Mouse (Mus musculus) forebrain, embryonic 14.5 days (tissue): ENCODE results near the gene Fchsd2. TPM values are rescaled to one million over a fixed set of nuclear protein-coding genes. Genes with fewer than 3 reads are reported as not detected.
A peak's percentile ranks its signal among the peaks of the same experiment; 100 is the strongest.

ENCODE experiments used
- ATAC-seq: fragments of 200-750 bp; cut with Nextera tagmentation; 2 replicates; pipeline ENCODE4 v1.8.0; 2017; ENCODE audit warnings: mild to moderate bottlenecking, moderate library complexity
- DNase-seq: peaks from one replicate; pipeline ENCODE4 v3.0.0-alpha.2; 2015; ENCODE audit warnings: low spot score
- H3K27ac ChIP-seq: fragments of 300-500 bp; sonication (generic); 2 replicates; pipeline ENCODE4 v1.5.1; 2014; ENCODE audit warnings: low read depth, mild to moderate bottlenecking, control low read depth, low read length, moderate library complexity
- H3K27me3 ChIP-seq: fragments of 300-500 bp; sonication (generic); replicated peaks from 2 replicates; pipeline ENCODE4 v1.6.1; 2014; ENCODE audit warnings: low read length, control low read depth, mixed read lengths; ENCODE audit not compliant: control insufficient read depth, insufficient read depth
- H3K36me3 ChIP-seq: fragments of 300-500 bp; sonication (generic); 2 replicates; pipeline ENCODE4 v1.6.1; 2014; ENCODE audit warnings: low read length, control low read depth; ENCODE audit not compliant: control insufficient read depth, insufficient read depth
- H3K4me1 ChIP-seq: fragments of 300-500 bp; sonication (generic); 2 replicates; pipeline ENCODE4 v1.6.1; 2014; ENCODE audit warnings: antibody characterized with exemption, low read length, control low read depth; ENCODE audit not compliant: control insufficient read depth, insufficient read depth
- H3K4me2 ChIP-seq: fragments of 300-500 bp; sonication (generic); 2 replicates; pipeline ENCODE4 v1.6.1; 2014; ENCODE audit warnings: mild to moderate bottlenecking, control low read depth, low read length
- H3K4me3 ChIP-seq: fragments of 300-500 bp; sonication (generic); 2 replicates; pipeline ENCODE4 v1.5.1; 2014; ENCODE audit warnings: low read depth, low read length, control low read depth
- H3K9ac ChIP-seq: fragments of 300-500 bp; sonication (generic); 2 replicates; pipeline ENCODE4 v1.6.1; 2014; ENCODE audit warnings: mild to moderate bottlenecking, low read length, control low read depth, moderate library complexity
- H3K9me3 ChIP-seq: fragments of 300-500 bp; sonication (generic); replicated peaks from 2 replicates; pipeline ENCODE4 v1.6.1; 2016; ENCODE audit warnings: low read length, control low read depth, mixed read lengths; ENCODE audit not compliant: control insufficient read depth
- WGBS: fragments of 180-500 bp; shearing (Covaris S2); extraction: QIAGEN DNeasy Blood & Tissue Kit; methylation state at CpG from one replicate; pipeline ENCODE4 v1.1.7; 2014; 5-methylcytosine and 5-hydroxymethylcytosine counted together
- polyA plus RNA-seq: library from polyadenylated mRNA; unstranded; fragments of >200 nt; fragmentation: Nextera tagmentation; extraction: Ambion mirVana; gene quantifications from 2 replicates; pipeline ENCODE4 v1.2.1, GENCODE M21; 2014

Gene Fchsd2
- polyA plus RNA-seq, 1 experiment from 2014 or later, result 27.9 TPM

DNA sequence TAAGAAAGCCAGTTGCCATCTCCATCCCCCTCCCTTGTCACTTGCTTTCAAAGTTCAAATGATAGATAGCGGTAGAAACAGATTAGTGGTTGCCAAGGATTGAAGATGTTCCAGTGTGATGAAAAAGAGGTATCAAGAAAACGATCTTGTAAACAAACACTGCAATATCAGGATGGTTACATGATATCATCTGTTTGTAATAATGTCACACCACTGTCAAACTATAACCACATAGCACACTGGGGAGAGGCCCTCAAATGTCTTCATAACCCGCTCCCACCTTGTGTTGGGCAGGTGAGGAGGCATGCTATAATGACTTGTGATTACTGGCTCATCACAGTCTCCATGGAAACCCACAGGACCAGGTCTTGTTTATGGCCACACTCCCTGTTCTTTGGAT is 205.7 kb downstream of the Fchsd2 start:
- no peak overlapping the region for H3K9ac ChIP-seq
- no peak for DNase-seq
- 85% methylated on average over 3 of the region's 3 CpGs for WGBS
- H3K4me2 ChIP-seq, result no peak overlapping the region
- no peak overlapping the region for H3K4me3 ChIP-seq
- H3K9me3 ChIP-seq, result no peaks in the 10 kb centered on the region
- no peaks in the 10 kb centered on the region for H3K36me3 ChIP-seq
- peaks cover 4% of the 10 kb centered on the region; the same call in 1 of the 2 replicates for H3K27me3 ChIP-seq
- H3K27ac ChIP-seq, result no peak overlapping the region
- H3K4me1 ChIP-seq, result peaks cover 10% of the 10 kb centered on the region
- ATAC-seq, result no peak

DNA sequence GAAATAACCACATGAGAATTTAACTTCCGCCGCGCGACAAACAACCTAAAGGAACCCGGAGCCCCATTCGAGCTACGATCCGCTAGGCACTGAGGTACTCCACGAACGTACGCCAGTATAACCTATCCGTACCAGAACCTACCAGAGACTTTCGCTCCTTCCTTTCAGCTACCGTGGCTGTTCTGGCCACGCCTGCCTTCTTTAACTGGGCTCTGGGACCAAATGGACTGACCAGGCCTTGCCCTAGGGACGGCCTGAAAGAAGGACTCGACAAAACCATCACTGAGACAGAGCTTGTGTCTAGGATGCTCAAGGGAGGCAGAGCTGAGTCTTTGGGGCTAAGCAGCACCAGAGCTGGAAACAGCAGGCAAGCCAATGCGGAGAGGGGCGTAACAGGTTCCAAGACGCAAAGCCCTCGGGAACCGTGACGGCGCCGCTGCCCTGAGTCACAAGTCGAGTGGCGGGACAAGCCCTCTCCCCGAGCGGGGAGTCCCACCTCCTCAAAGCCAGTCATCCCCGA is 208.8 kb downstream of the Fchsd2 start:
- Histone ChIP-seq H3K4me3 (peak overlapping the region; percentile 57), H3K27ac (peak overlapping the region; percentile 9; the same call in 1 of the 2 replicates), H3K4me2 (peak overlapping the region; percentile 87), H3K27me3 (peaks cover 4% of the 10 kb centered on the region; the same call in 1 of the 2 replicates), H3K4me1 (peaks cover 10% of the 10 kb centered on the region), H3K36me3 (no peaks in the 10 kb centered on the region), H3K9ac (peak overlapping the region; percentile 71), H3K9me3 (no peaks in the 10 kb centered on the region)
- 1% methylated on average over 30 of the region's 30 CpGs for WGBS
- ATAC-seq, result no peak; the same call in none of the 2 replicates
- no peak for DNase-seq

DNA sequence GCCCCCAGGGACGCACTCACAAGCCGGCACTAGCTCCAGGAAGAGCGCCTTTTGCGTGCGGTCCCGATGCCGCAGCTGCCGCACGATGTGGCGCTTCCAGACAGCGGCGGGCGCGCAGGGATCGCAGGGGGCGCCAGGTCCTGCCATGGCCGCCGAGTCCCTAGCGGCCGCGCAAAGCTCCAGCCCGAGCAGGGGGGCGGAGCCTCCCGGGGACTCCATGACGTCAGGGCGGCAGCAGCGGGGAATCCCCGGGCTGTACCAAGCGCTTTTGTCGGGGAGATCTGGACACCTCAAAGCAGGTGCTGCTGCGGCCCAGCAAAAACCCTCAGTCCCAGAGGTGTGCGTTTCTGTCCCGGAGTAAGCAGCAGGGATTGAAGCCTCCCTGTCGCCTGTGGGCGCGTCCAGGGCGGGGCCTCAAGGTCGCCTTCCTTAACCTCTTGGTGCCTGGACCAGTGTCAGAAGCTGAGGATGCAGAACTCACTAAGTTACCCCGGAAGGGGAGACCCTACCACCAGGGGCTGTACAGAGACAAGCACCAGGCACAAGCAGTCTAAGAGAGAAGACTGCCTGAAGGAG is 209.3 kb downstream of the Fchsd2 start, which contains the start of gene Atg16l2:
Atg16l2 (minus strand) TSS at position 371 of the 576 bp plus-strand sequence.
- peak within 1 kb of the TSS; percentile 71 for H3K9ac ChIP-seq
- H3K4me1 ChIP-seq, result peaks cover 10% of the 10 kb centered on the region
- peak within 1 kb of the TSS; percentile 87 for H3K4me2 ChIP-seq
- H3K4me3 ChIP-seq, result peak within 1 kb of the TSS; percentile 57
- peak; percentile 94 for ATAC-seq
- peaks cover 4% of the 10 kb centered on the region; the same call in 1 of the 2 replicates for H3K27me3 ChIP-seq
- DNase-seq, result peak; percentile 93
- peak within 1 kb of the TSS; percentile 29 for H3K27ac ChIP-seq
- no peaks in the 10 kb centered on the region for H3K9me3 ChIP-seq
- H3K36me3 ChIP-seq, result no peaks in the 10 kb centered on the region
- WGBS, result under 1% methylated on average over 39 of the region's 39 CpGs

DNA sequence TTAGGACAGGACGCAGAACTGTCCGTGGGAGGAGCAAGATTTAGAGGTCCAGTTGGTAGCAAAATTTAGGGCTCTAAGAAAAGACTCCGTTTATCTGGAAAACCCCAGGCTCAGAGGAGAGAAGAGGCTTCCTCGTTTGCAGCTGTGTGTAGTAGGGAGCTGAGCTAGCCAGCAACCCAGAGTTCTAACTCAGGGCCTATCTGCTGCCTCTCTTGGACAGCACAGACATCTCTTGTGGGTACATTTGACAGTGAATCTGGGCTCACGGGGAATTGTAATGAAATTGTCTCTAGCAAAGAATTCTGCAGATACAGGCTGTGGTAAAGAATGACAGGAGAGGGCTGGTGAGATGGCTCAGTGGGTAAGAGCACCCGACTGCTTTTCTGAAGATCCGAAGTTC is 210.0 kb downstream of the Fchsd2 start:
- H3K36me3 ChIP-seq, result no peaks in the 10 kb centered on the region
- WGBS, result 20% methylated on average over 7 of the region's 7 CpGs
- no peak for DNase-seq
- peak overlapping the region; percentile 57 for H3K4me3 ChIP-seq
- peaks cover 4% of the 10 kb centered on the region; the same call in 1 of the 2 replicates for H3K27me3 ChIP-seq
- H3K9me3 ChIP-seq, result no peaks in the 10 kb centered on the region
- peaks cover 10% of the 10 kb centered on the region for H3K4me1 ChIP-seq
- H3K27ac ChIP-seq, result peak overlapping the region; percentile 29; the same call in 1 of the 2 replicates
- H3K9ac ChIP-seq, result peak overlapping the region; percentile 71
- no peak for ATAC-seq
- H3K4me2 ChIP-seq, result peak overlapping the region; percentile 87

DNA sequence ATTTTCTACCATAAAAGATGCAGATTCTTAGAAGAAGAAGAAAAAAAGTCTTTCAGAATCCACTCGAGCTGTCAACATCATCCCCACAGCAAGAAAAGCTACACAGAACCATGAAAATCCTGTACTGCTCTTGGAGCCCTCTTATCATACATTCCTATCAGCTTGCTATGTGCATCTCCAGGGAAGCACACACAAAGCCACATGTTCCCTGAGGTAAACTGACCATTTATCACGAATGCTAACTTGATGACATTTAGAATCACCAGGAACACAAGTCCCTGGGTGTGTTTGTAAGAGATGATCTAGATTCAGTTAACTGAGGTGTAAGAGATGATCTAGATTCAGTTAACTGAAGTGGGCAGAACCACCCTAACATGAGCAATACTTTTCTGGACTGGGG is 214.2 kb downstream of the Fchsd2 start:
- Histone ChIP-seq H3K36me3 (no peaks in the 10 kb centered on the region), H3K27ac (no peak overlapping the region), H3K4me2 (no peak overlapping the region), H3K4me3 (no peak overlapping the region), H3K27me3 (no peaks in the 10 kb centered on the region), H3K4me1 (peaks cover 8% of the 10 kb centered on the region), H3K9me3 (no peaks in the 10 kb centered on the region), H3K9ac (no peak overlapping the region)
- 48% methylated on average over 2 of the region's 2 CpGs for WGBS
- ATAC-seq (no peak), DNase-seq (no peak)

DNA sequence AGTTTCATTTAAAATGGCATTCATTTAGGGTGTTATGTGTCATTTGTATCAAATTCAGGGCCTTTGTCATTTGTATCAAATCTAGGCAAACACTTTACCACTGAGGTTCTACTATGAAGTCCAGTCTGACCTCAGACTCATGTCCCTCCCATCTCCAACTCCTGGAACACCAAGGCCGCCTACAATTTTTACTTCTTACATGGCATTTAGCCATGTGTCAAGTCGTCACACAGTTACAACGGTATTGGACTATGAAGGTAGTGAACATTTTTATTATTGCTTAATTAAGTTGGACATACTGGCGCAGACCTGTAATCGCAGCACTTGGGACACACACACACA is 217.3 kb downstream of the Fchsd2 start:
- H3K27ac ChIP-seq, result no peak overlapping the region
- H3K27me3 ChIP-seq, result no peaks in the 10 kb centered on the region
- H3K36me3 ChIP-seq, result no peaks in the 10 kb centered on the region
- 33% methylated on average over 5 of the region's 5 CpGs for WGBS
- H3K4me3 ChIP-seq, result peak overlapping the region; percentile 47
- H3K4me2 ChIP-seq, result peak overlapping the region; percentile 57
- H3K9me3 ChIP-seq, result no peaks in the 10 kb centered on the region
- ATAC-seq (no peak), DNase-seq (no peak)
- H3K4me1 ChIP-seq, result 0 out of 2 replicates have a peak, but pooled peaks cover 2% of the 10 kb centered on the region
- H3K9ac ChIP-seq, result peak overlapping the region; percentile 53

DNA sequence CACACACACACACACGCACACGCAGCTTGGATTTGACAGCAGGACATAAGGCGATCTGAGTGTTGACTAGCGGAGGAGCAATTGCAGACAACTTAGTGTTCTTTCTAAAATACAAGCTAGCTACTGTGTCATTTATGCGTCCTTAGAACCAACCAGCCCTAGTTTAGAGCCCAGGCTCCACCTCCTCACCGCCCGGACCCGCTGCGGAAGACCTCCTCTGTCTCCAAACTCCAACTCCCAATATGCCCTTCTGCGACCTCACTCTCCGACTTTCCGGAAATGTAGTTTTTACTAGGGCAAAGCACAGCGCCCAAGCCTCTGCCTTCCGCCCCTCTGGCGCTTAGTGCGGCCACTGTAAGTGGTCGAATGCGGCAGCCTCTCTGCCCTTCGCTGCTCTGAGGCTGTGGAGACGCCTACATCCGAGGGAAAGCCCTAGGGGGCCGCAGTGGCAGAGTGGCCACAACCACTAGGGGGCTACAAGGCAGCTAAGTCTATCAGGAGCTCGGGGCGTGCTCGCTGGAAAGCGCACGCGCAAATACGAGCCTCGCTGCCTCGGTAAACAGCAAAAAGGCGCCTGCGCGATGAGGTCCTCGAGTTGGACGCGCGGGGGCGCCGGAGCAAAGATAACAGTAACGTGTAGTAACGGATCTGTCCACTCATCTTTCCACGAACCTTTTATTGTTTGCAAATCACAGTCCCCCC is 217.8 kb downstream of the Fchsd2 start:
- H3K4me2 ChIP-seq, result peak overlapping the region; percentile 57
- H3K9me3 ChIP-seq, result no peaks in the 10 kb centered on the region
- H3K27ac ChIP-seq, result peak overlapping the region; percentile 79
- H3K36me3 ChIP-seq, result no peaks in the 10 kb centered on the region
- H3K4me3 ChIP-seq, result peak overlapping the region; percentile 47
- DNase-seq (peak; percentile 99), ATAC-seq (peak; percentile 98)
- H3K27me3 ChIP-seq, result no peaks in the 10 kb centered on the region
- 0 out of 2 replicates have a peak, but pooled peaks cover 2% of the 10 kb centered on the region for H3K4me1 ChIP-seq
- under 1% methylated on average over 43 of the region's 43 CpGs for WGBS
- H3K9ac ChIP-seq, result peak overlapping the region; percentile 53

DNA sequence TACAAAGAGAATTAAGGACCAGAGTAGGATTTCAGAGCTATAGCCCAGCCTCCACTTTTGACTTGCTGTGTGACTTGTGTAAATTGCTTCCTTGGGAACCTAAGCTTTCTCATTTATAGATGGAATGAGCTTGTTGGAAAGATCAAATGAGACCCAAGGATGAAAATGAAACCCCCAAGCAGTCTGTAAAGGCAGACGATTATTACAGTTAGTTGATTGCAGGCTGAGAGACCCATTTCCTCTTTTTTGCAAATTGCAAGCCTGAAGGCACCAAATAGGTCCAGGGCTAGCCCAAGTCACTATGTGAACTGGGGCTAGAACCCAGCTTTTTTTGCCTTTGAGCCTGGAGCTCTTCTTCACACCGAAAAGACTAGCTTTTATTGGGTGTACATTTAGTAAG is 218.4 kb downstream of the Fchsd2 start:
- H3K9ac ChIP-seq, result 0 out of 2 replicates have a peak overlapping the region, but pooled peaks have one; percentile 26
- H3K4me1 ChIP-seq, result 0 out of 2 replicates have a peak, but pooled peaks cover 2% of the 10 kb centered on the region
- no peaks in the 10 kb centered on the region for H3K36me3 ChIP-seq
- H3K4me2 ChIP-seq, result peak overlapping the region; percentile 57
- ATAC-seq, result 0 out of 2 replicates have a peak, but pooled peaks have one; percentile 1
- 38% methylated on average over 2 of the region's 2 CpGs for WGBS
- H3K9me3 ChIP-seq, result no peaks in the 10 kb centered on the region
- H3K27ac ChIP-seq, result no peak overlapping the region
- peak overlapping the region; percentile 47 for H3K4me3 ChIP-seq
- no peaks in the 10 kb centered on the region for H3K27me3 ChIP-seq
- DNase-seq, result no peak
